Mouse (Mus musculus) cerebellum, adult 8-10 months (tissue): ENCODE measurements at regions not wholly inside any gene's neighbourhood (a gene's known extent, or its start where the extent isn't known, plus 50 kb on each side); places are given as distances from the start of the nearest gene placed in this dataset.

Experiments used
- DNase-seq: peaks from one replicate; pipeline ENCODE4 v3.0.0; 2022

- DNase-seq: no peak
These were observed 349.5 kb downstream of the Ajap1 start for GRCm38 (mm10) chr4:153133147-153133546.

- peak; percentile 36 for DNase-seq
These were observed 353.3 kb downstream of the Ajap1 start for GRCm38 (mm10) chr4:153129345-153129744.

GRCm38 (mm10) chr4:153128162-153128561 lies 354.4 kb downstream of the Ajap1 start:
- no peak for DNase-seq

- no peak for DNase-seq
These were observed 362.1 kb downstream of the Ajap1 start for GRCm38 (mm10) chr4:153120480-153120879.

- no peak for DNase-seq
These were observed 362.9 kb downstream of the Ajap1 start for GRCm38 (mm10) chr4:153119647-153120102.

GRCm38 (mm10) chr4:153118824-153119646 lies 363.6 kb downstream of the Ajap1 start:
- no peak for DNase-seq

- no peak for DNase-seq
These were observed 367.6 kb downstream of the Ajap1 start for GRCm38 (mm10) chr4:153114998-153115397.

GRCm38 (mm10) chr4:153113577-153113976 lies 369.0 kb downstream of the Ajap1 start:
- no peak for DNase-seq

- no peak for DNase-seq
These were observed 372.3 kb downstream of the Ajap1 start for GRCm38 (mm10) chr4:153110291-153110746.

GRCm38 (mm10) chr4:153098591-153098990 lies 384.0 kb downstream of the Ajap1 start:
- DNase-seq: no peak

- DNase-seq: no peak
These were observed 385.0 kb downstream of the Ajap1 start for GRCm38 (mm10) chr4:153097601-153098000.

GRCm38 (mm10) chr4:153093129-153093528 lies 389.5 kb downstream of the Ajap1 start:
- no peak for DNase-seq

GRCm38 (mm10) chr4:153082166-153082565 lies 400.4 kb downstream of the Ajap1 start:
- DNase-seq: no peak

GRCm38 (mm10) chr4:153074590-153074989 lies 408.0 kb downstream of the Ajap1 start:
- no peak for DNase-seq

GRCm38 (mm10) chr4:153070190-153070745 lies 412.3 kb downstream of the Ajap1 start:
- DNase-seq: no peak

GRCm38 (mm10) chr4:153068484-153069033 lies 414.1 kb downstream of the Ajap1 start:
- DNase-seq: no peak

GRCm38 (mm10) chr4:153064021-153064605 lies 418.5 kb downstream of the Ajap1 start:
- DNase-seq: no peak

- DNase-seq: no peak
These were observed 419.2 kb downstream of the Ajap1 start for GRCm38 (mm10) chr4:153063402-153063801.

- DNase-seq: no peak
These were observed 424.5 kb downstream of the Ajap1 start for GRCm38 (mm10) chr4:153058152-153058551.

GRCm38 (mm10) chr4:153023711-153024110 lies 458.9 kb downstream of the Ajap1 start:
- DNase-seq: no peak

GRCm38 (mm10) chr4:153019211-153019610 lies 463.4 kb downstream of the Ajap1 start:
- no peak for DNase-seq

- DNase-seq: no peak
These were observed 464.3 kb downstream of the Ajap1 start for GRCm38 (mm10) chr4:153018138-153018921.

GRCm38 (mm10) chr4:153017816-153018137 lies 464.8 kb downstream of the Ajap1 start:
- no peak for DNase-seq
